Mouse (Mus musculus) CH12.LX (cell line): ENCODE data around the gene Zbtb22. TPM values are rescaled to one million over a fixed set of nuclear protein-coding genes. Genes with fewer than 3 reads are reported as not detected.
A peak's percentile ranks its signal among the peaks of the same experiment; 100 is the strongest.

Source experiments
- DNase-seq: peaks from one replicate; pipeline ENCODE4 v3.0.0-alpha.2; 2013; ENCODE audit errors: extremely low read depth
- H3K27ac ChIP-seq: 2 replicates; pipeline ENCODE4 v1.5.1; 2012; ENCODE audit warnings: low read depth, mild to moderate bottlenecking, control low read depth, moderate library complexity; ENCODE audit not compliant: insufficient read depth
- H3K27me3 ChIP-seq: replicated peaks from 2 replicates; pipeline ENCODE3; 2012; ENCODE audit warnings: inconsistent platforms
- H3K36me3 ChIP-seq, 2 experiments: replicated peaks in 1 of 2; 2 replicates each; pipeline versions ENCODE3 to v1.6.1; 2012; ENCODE audit warnings: inconsistent platforms in 1 of 2, low read length in 1 of 2, mild to moderate bottlenecking in 1 of 2, mixed read lengths in 1 of 2, moderate library complexity in 1 of 2; ENCODE audit not compliant: control insufficient read depth in 1 of 2, insufficient read depth in 1 of 2
- H3K4me1 ChIP-seq, 2 experiments: 2 replicates each; pipeline ENCODE4 v1.6.1; 2012; ENCODE audit warnings: inconsistent platforms in 1 of 2, moderate library complexity in 1 of 2; ENCODE audit not compliant: insufficient read depth in 2 of 2, control insufficient read depth in 1 of 2
- H3K4me2 ChIP-seq: 2 replicates; pipeline ENCODE4 v1.6.1; 2012; ENCODE audit warnings: low read depth, mild to moderate bottlenecking, control low read depth; ENCODE audit not compliant: poor library complexity, insufficient read depth, severe bottlenecking
- H3K4me3 ChIP-seq, 3 experiments: fragments of 150-350 bp in 1 of 3; sonication (generic) in 1 of 3; replicated peaks in 1 of 3; 2 replicates each; pipeline versions ENCODE3 to v1.5.1; 2011 to 2012; ENCODE audit warnings: low read depth in 2 of 3, low read length in 2 of 3, mild to moderate bottlenecking in 2 of 3, moderate library complexity in 2 of 3, control low read depth in 1 of 3, improper control_type of control experiment in 1 of 3, inconsistent platforms in 1 of 3, mixed read lengths in 1 of 3; ENCODE audit not compliant: poor library complexity in 1 of 3
- H3K79me2 ChIP-seq: replicated peaks from 2 replicates; pipeline ENCODE4 v1.6.1; 2012; ENCODE audit warnings: mild to moderate bottlenecking, moderate library complexity; ENCODE audit not compliant: control insufficient read depth, poor library complexity, insufficient read depth, severe bottlenecking; ENCODE audit errors: extremely low read depth
- H3K9ac ChIP-seq: 2 replicates; pipeline ENCODE4 v1.6.1; 2012; ENCODE audit warnings: low read depth, mild to moderate bottlenecking, control low read depth, moderate library complexity; ENCODE audit not compliant: insufficient read depth
- H3K9me3 ChIP-seq: replicated peaks from 2 replicates; pipeline ENCODE3; 2012; ENCODE audit warnings: low read length, inconsistent platforms, mixed read lengths
- BHLHE40 ChIP-seq: IDR thresholded peaks from 2 replicates; pipeline ENCODE4 v1.6.1; 2011; ENCODE audit warnings: mild to moderate bottlenecking, low read depth, low read length, improper control_type of control experiment
- CHD1 ChIP-seq: IDR thresholded peaks from 2 replicates; pipeline ENCODE4 v1.6.1; 2012; ENCODE audit warnings: low read depth, low read length, improper control_type of control experiment, inconsistent platforms
- CHD2 ChIP-seq: IDR thresholded peaks from 2 replicates; pipeline ENCODE4 v1.6.1; 2011; ENCODE audit warnings: low read length, improper control_type of control experiment
- CTCF ChIP-seq, 2 experiments: IDR thresholded peaks in 1 of 2; conservative IDR thresholded peaks in 1 of 2; 2 replicates each; pipeline ENCODE4 v1.5.1; 2011 to 2012; ENCODE audit warnings: low read depth in 2 of 2, low read length in 2 of 2, improper control_type of control experiment in 1 of 2, inconsistent platforms in 1 of 2, mild to moderate bottlenecking in 1 of 2, moderate library complexity in 1 of 2
- E2F4 ChIP-seq: IDR thresholded peaks from 2 replicates; pipeline ENCODE4 v1.6.1; 2011; ENCODE audit warnings: low read depth, low read length, improper control_type of control experiment; ENCODE audit not compliant: insufficient replicate concordance
- EP300 ChIP-seq: IDR thresholded peaks from 2 replicates; pipeline ENCODE4 v1.6.1; 2011; ENCODE audit warnings: low read length, improper control_type of control experiment
- ETS1 ChIP-seq: conservative IDR thresholded peaks from 2 replicates; pipeline ENCODE4 v1.6.1; 2012; ENCODE audit warnings: low read depth, mild to moderate bottlenecking, inconsistent platforms, low read length, improper control_type of control experiment, moderate library complexity
- GABPA ChIP-seq: IDR thresholded peaks from 2 replicates; pipeline ENCODE4 v1.6.1; 2012; ENCODE audit warnings: low read depth, low read length, improper control_type of control experiment, inconsistent platforms; ENCODE audit not compliant: insufficient replicate concordance
- KAT2A ChIP-seq: IDR thresholded peaks from 2 replicates; pipeline ENCODE4 v1.6.1; 2012; ENCODE audit warnings: low read length, improper control_type of control experiment, inconsistent platforms; ENCODE audit not compliant: insufficient replicate concordance
- MAFK ChIP-seq: IDR thresholded peaks from 2 replicates; pipeline ENCODE4 v1.6.1; 2011; ENCODE audit warnings: low read length, improper control_type of control experiment; ENCODE audit not compliant: insufficient replicate concordance
- MEF2A ChIP-seq: IDR thresholded peaks from 2 replicates; pipeline ENCODE4 v1.6.1; 2014; ENCODE audit warnings: low read depth, mild to moderate bottlenecking, inconsistent platforms, low read length, improper control_type of control experiment, borderline replicate concordance
- MXI1 ChIP-seq: IDR thresholded peaks from 2 replicates; pipeline ENCODE4 v1.6.1; 2011; ENCODE audit warnings: mild to moderate bottlenecking, low read depth, low read length, improper control_type of control experiment
- MYC ChIP-seq: IDR thresholded peaks from 2 replicates; pipeline ENCODE4 v1.6.1; 2011; ENCODE audit warnings: low read depth, mild to moderate bottlenecking, improper control_type of control experiment, low read length
- NELFE ChIP-seq: IDR thresholded peaks from 2 replicates; pipeline ENCODE4 v1.6.1; 2011; ENCODE audit warnings: low read depth, low read length, improper control_type of control experiment
- NRF1 ChIP-seq: IDR thresholded peaks from 2 replicates; pipeline ENCODE4 v1.6.1; 2014; ENCODE audit warnings: low read depth, mild to moderate bottlenecking, inconsistent platforms, low read length, improper control_type of control experiment, moderate library complexity
- POLR2A ChIP-seq: IDR thresholded peaks from 2 replicates; pipeline ENCODE4 v1.6.1; 2011; ENCODE audit warnings: low read depth, mild to moderate bottlenecking, improper control_type of control experiment, low read length
- RAD21 ChIP-seq: IDR thresholded peaks from 2 replicates; pipeline ENCODE4 v1.6.1; 2011; ENCODE audit warnings: low read depth, mild to moderate bottlenecking, low read length, improper control_type of control experiment, moderate library complexity
- RCOR1 ChIP-seq: conservative IDR thresholded peaks from 2 replicates; pipeline ENCODE4 v1.6.1; 2012; ENCODE audit warnings: low read depth, mild to moderate bottlenecking, inconsistent platforms, low read length, improper control_type of control experiment
- TBP ChIP-seq: conservative IDR thresholded peaks from 2 replicates; pipeline ENCODE4 v1.6.1; 2011; ENCODE audit warnings: low read depth, low read length, improper control_type of control experiment
- USF1 ChIP-seq: IDR thresholded peaks from 2 replicates; pipeline ENCODE4 v1.6.1; 2014; ENCODE audit warnings: low read depth, mild to moderate bottlenecking, inconsistent platforms, low read length, improper control_type of control experiment
- USF2 ChIP-seq: conservative IDR thresholded peaks from 2 replicates; pipeline ENCODE4 v1.6.1; 2011; ENCODE audit warnings: low read depth, low read length, improper control_type of control experiment
- ZC3H11A ChIP-seq: IDR thresholded peaks from 2 replicates; pipeline ENCODE4 v1.6.1; 2012; ENCODE audit warnings: low read depth, mild to moderate bottlenecking, inconsistent platforms, low read length, improper control_type of control experiment
- ZKSCAN1 ChIP-seq: IDR thresholded peaks from 2 replicates; pipeline ENCODE4 v1.6.1; 2012; ENCODE audit warnings: low read depth, inconsistent platforms, low read length, improper control_type of control experiment, borderline replicate concordance
- ZMIZ1 ChIP-seq: IDR thresholded peaks from 2 replicates; pipeline ENCODE4 v1.6.1; 2012; ENCODE audit warnings: low read depth, mild to moderate bottlenecking, inconsistent platforms, low read length, improper control_type of control experiment
- ZNF384 ChIP-seq: IDR thresholded peaks from 2 replicates; pipeline ENCODE4 v1.6.1; 2012; ENCODE audit warnings: low read depth, low read length, improper control_type of control experiment, inconsistent platforms
- dilution Hi-C: fragments of 300-500 bp; cut with MboI; formaldehyde crosslinking; loops from 2 replicates; pipeline ENCODE4 v1.14.3; 2020; ENCODE audit warnings: low sequenced_read_pairs; ENCODE audit not compliant: extremely low pct_unique_long_range_greater_than_20kb, extremely low pct_ligation_motif_present
- in situ Hi-C: fragments of 300-500 bp; cut with MboI; formaldehyde crosslinking; loops from 3 replicates; pipeline ENCODE4 v1.14.3; 2019; ENCODE audit warnings: low sequenced_read_pairs, low pct_ligation_motif_present, low pct_unique_long_range_greater_than_20kb, mixed read lengths
- polyA plus RNA-seq: library from polyadenylated mRNA; unstranded; fragments of >175 nt; gene quantifications from 2 replicates; pipeline ENCODE4 v1.2.1, GENCODE M21; 2012; ENCODE audit warnings: low read depth; ENCODE audit not compliant: insufficient read length
- total RNA-seq, 2 experiments: library from RNA; depleted of rRNA; stranded (reverse); fragments of 300-350 nt in 1 of 2; fragments of >200 nt in 1 of 2; gene quantifications; 2 replicates each; pipeline ENCODE4 v1.2.3; 2012 to 2014

The Zbtb22 gene
- total and polyA plus RNA-seq, 3 experiments: 11.7 to 23.5 (median 20.3) TPM

GRCm38 (mm10) chr17:33928251-33928947, 12.7 kb downstream of the Zbtb22 start:
- in situ Hi-C loops: no loop called here
- peaks cover 51 to 72% of the 10 kb centered on the region in 2 experiments for H3K36me3 ChIP-seq
- dilution Hi-C loops: no loop called here

GRCm38 (mm10) chr17:33929371-33930279, 13.9 kb downstream of the Zbtb22 start, which contains the start of gene Rgl2:
Gene Rgl2 (plus strand): TSS chr17:33929543.
- dilution Hi-C loops: no loop called here
- no peaks in the 10 kb centered on the region for H3K27me3 ChIP-seq
- H3K4me2 ChIP-seq: peak within 1 kb of the TSS; percentile 79
- no peaks in the 10 kb centered on the region for H3K9me3 ChIP-seq
- peak within 1 kb of the TSS; percentile 74 for H3K27ac ChIP-seq
- H3K4me3 ChIP-seq: peak within 1 kb of the TSS; percentile 65 to 77 (median 75)
- peaks cover 4 to 22% of the 10 kb centered on the region in 2 experiments for H3K4me1 ChIP-seq
- peak; percentile 89 for DNase-seq
- H3K9ac ChIP-seq: peak within 1 kb of the TSS; percentile 85
- in situ Hi-C loops: no loop called here
- H3K79me2 ChIP-seq: 0 out of 2 replicates have a peak, but pooled peaks cover 2% of the 10 kb centered on the region
- peaks cover 46 to 72% of the 10 kb centered on the region in 2 experiments for H3K36me3 ChIP-seq
- TF ChIP-seq ZNF384 (no peak), MEF2A (peak; percentile 73), MXI1 (peak; percentile 79; the same call in 1 of the 2 replicates), EP300 (no peak), TBP (peak; percentile 95), MAFK (no peak), KAT2A (peak; percentile 89; the same call in 1 of the 2 replicates), RCOR1 (peak; percentile 67; the same call in 1 of the 2 replicates), USF1 (no peak; the same call in 1 of the 2 replicates), MYC (no peak), GABPA (peak; percentile 35; the same call in 1 of the 2 replicates), E2F4 (no peak), CHD1 (no peak), CTCF (conservative IDR thresholded peaks at IDR 0.05 in 1 of 2, IDR thresholded peaks at IDR 0.05 in 1 of 2; ENCODE audit: low read depth in 2 of 2, low read length in 2 of 2) (peak in 1 of 2 experiments; percentile 15; a peak in 1 of 4 replicates), ZMIZ1 (peak; percentile 81), CHD2 (no peak; the same call in 1 of the 2 replicates), USF2 (no peak), NRF1 (0 out of 2 replicates have a peak, but pooled peaks have one; percentile 20), BHLHE40 (peak; percentile 47; the same call in 1 of the 2 replicates), ETS1 (no peak), NELFE (peak; percentile 16; the same call in 1 of the 2 replicates), RAD21 (no peak), ZKSCAN1 (no peak), POLR2A (peak; percentile 72)

More at GRCm38 (mm10) chr17:33928251-33928947, 12.7 kb downstream of the Zbtb22 start:
- H3K79me2 ChIP-seq: 0 out of 2 replicates have a peak, but pooled peaks cover 2% of the 10 kb centered on the region
- TF ChIP-seq EP300 (no peak), NRF1 (no peak), MEF2A (no peak), USF2 (no peak), ZKSCAN1 (no peak), NELFE (no peak), ZC3H11A (no peak), E2F4 (no peak), CTCF (conservative IDR thresholded peaks at IDR 0.05 in 1 of 2, IDR thresholded peaks at IDR 0.05 in 1 of 2; ENCODE audit: low read depth in 2 of 2, low read length in 2 of 2) (no peak), POLR2A (no peak)
- no peak overlapping the region for H3K9ac ChIP-seq
- DNase-seq: no peak
- peaks cover 3% of the 10 kb centered on the region for H3K9me3 ChIP-seq
- peak overlapping the region; percentile 53 for H3K4me2 ChIP-seq
- H3K27ac ChIP-seq: no peak overlapping the region
- H3K4me1 ChIP-seq: peaks cover 4 to 22% of the 10 kb centered on the region in 2 experiments
- peak overlapping the region in 2 of 3 experiments; percentile 45 to 75 for H3K4me3 ChIP-seq
- no peaks in the 10 kb centered on the region for H3K27me3 ChIP-seq
